Mouse (Mus musculus) frontal cortex, adult (tissue): Measurements from ENCODE around the gene Rars.

Experiments used
- ATAC-seq: cut with Nextera tagmentation; 2 replicates; pipeline ENCODE4 v1.9.2; 2017; ENCODE audit warnings: mild to moderate bottlenecking, moderate library complexity, mixed read lengths; ENCODE audit not compliant: low TSS enrichment

Gene Rars

GRCm38 (mm10) chr11:35769746-35770437 lies 64.4 kb downstream of the Rars start:
- ATAC-seq, result peak; percentile 83

- ATAC-seq, result peak; percentile 99
Measured at GRCm38 (mm10) chr11:35769188-35769745, 65.0 kb downstream of the Rars start, which contains the start of gene Pank3. Gene Pank3, plus strand, starts transcription at chr11:35769484.

GRCm38 (mm10) chr11:35766845-35767244 lies 67.5 kb downstream of the Rars start:
- ATAC-seq, result no peak

- no peak for ATAC-seq
Measured at GRCm38 (mm10) chr11:35760627-35761003, 73.7 kb downstream of the Rars start.

- ATAC-seq, result no peak
Measured at GRCm38 (mm10) chr11:35760001-35760626, 74.2 kb downstream of the Rars start.
